Mouse (Mus musculus) MEL (cell line): ENCODE measurements at regions not wholly inside any gene's neighbourhood (a gene's known extent, or its start where the extent isn't known, plus 50 kb on each side); places are given as distances from the start of the nearest gene placed in this dataset.
A peak's percentile ranks its signal among the peaks of the same experiment; 100 is the strongest.

ENCODE experiments used
- DNase-seq: peaks from one replicate; pipeline ENCODE4 v3.0.0; 2011; ENCODE audit warnings: low read depth, low spot score
- H3K27ac ChIP-seq: 2 replicates; pipeline ENCODE4 v1.5.1; 2012; ENCODE audit warnings: low read depth, mild to moderate bottlenecking, control low read depth, low read length, moderate library complexity; ENCODE audit not compliant: control insufficient read depth
- H3K27me3 ChIP-seq, 2 experiments: fragments of 150-350 bp in 1 of 2; sonication (generic) in 1 of 2; 2 replicates each; pipeline ENCODE4 v1.6.1; 2012; ENCODE audit warnings: low read length in 2 of 2, mild to moderate bottlenecking in 2 of 2, improper control_type of control experiment in 1 of 2, moderate library complexity in 1 of 2; ENCODE audit not compliant: insufficient read depth in 2 of 2, control insufficient read depth in 1 of 2
- H3K36me3 ChIP-seq, 2 experiments: 2 replicates each; pipeline ENCODE4 v1.6.1; 2012 to 2014; ENCODE audit warnings: low read length in 2 of 2, improper control_type of control experiment in 1 of 2, inconsistent platforms in 1 of 2, mild to moderate bottlenecking in 1 of 2; ENCODE audit not compliant: insufficient read depth in 2 of 2, control insufficient read depth in 1 of 2
- H3K4me1 ChIP-seq, 2 experiments: fragments of 150-350 bp in 1 of 2; sonication (generic) in 1 of 2; 2 replicates each; pipeline ENCODE4 v1.6.1; 2012; ENCODE audit warnings: low read length in 2 of 2, improper control_type of control experiment in 1 of 2, mild to moderate bottlenecking in 1 of 2; ENCODE audit not compliant: insufficient read depth in 2 of 2, control insufficient read depth in 1 of 2
- H3K4me3 ChIP-seq, 2 experiments: fragments of 150-350 bp in 1 of 2; sonication (generic) in 1 of 2; 2 replicates each; pipeline ENCODE4 v1.5.1; 2012; ENCODE audit warnings: low read depth in 2 of 2, low read length in 2 of 2, mild to moderate bottlenecking in 2 of 2, moderate library complexity in 2 of 2, control low read depth in 1 of 2, improper control_type of control experiment in 1 of 2; ENCODE audit not compliant: control insufficient read depth in 1 of 2, insufficient read depth in 1 of 2
- H3K79me2 ChIP-seq: 2 replicates; pipeline ENCODE4 v1.6.1; 2012; ENCODE audit warnings: mild to moderate bottlenecking, low read length, moderate library complexity; ENCODE audit not compliant: control insufficient read depth, poor library complexity, insufficient read depth
- H3K9ac ChIP-seq: 2 replicates; pipeline ENCODE4 v1.6.1; 2012; ENCODE audit warnings: low read depth, mild to moderate bottlenecking, control low read depth, low read length, moderate library complexity; ENCODE audit not compliant: control insufficient read depth, poor library complexity, severe bottlenecking
- H3K9me3 ChIP-seq: fragments of 150-350 bp; sonication (generic); replicated peaks from 2 replicates; pipeline ENCODE4 v1.6.1; 2012; ENCODE audit warnings: mild to moderate bottlenecking, low read length, improper control_type of control experiment, moderate library complexity; ENCODE audit not compliant: insufficient read depth
- CHD1 ChIP-seq: IDR thresholded peaks from 2 replicates; pipeline ENCODE4 v1.6.1; 2012; ENCODE audit warnings: low read depth, mild to moderate bottlenecking, inconsistent platforms, low read length, improper control_type of control experiment
- E2F4 ChIP-seq: IDR thresholded peaks from 2 replicates; pipeline ENCODE4 v1.6.1; 2011; ENCODE audit warnings: low read depth, low read length, improper control_type of control experiment, borderline replicate concordance
- JUND ChIP-seq: IDR thresholded peaks from 2 replicates; pipeline ENCODE4 v1.6.1; 2011; ENCODE audit warnings: low read depth, mild to moderate bottlenecking, improper control_type of control experiment, low read length
- KAT2A ChIP-seq: conservative IDR thresholded peaks from 2 replicates; pipeline ENCODE4 v1.6.1; 2012; ENCODE audit warnings: low read depth, low read length, improper control_type of control experiment, inconsistent platforms
- MAX ChIP-seq: IDR thresholded peaks from 2 replicates; pipeline ENCODE4 v1.6.1; 2011; ENCODE audit warnings: low read length, improper control_type of control experiment
- MEF2A ChIP-seq: IDR thresholded peaks from 2 replicates; pipeline ENCODE4 v1.6.1; 2014; ENCODE audit warnings: low read depth, mild to moderate bottlenecking, inconsistent platforms, low read length, improper control_type of control experiment; ENCODE audit not compliant: poor library complexity, insufficient replicate concordance, severe bottlenecking; ENCODE audit errors: extremely low read depth
- MYB ChIP-seq: IDR thresholded peaks from 2 replicates; pipeline ENCODE4 v1.6.1; 2011; ENCODE audit warnings: mild to moderate bottlenecking, low read depth, low read length, improper control_type of control experiment
- MYC ChIP-seq: IDR thresholded peaks from 2 replicates; pipeline ENCODE4 v1.6.1; 2011; ENCODE audit warnings: low read depth, mild to moderate bottlenecking, low read length, improper control_type of control experiment, moderate library complexity
- NELFE ChIP-seq: IDR thresholded peaks from 2 replicates; pipeline ENCODE4 v1.6.1; 2011; ENCODE audit warnings: low read depth, low read length, improper control_type of control experiment
- POLR2AphosphoS5 ChIP-seq: IDR thresholded peaks from 2 replicates; pipeline ENCODE4 v1.6.1; 2012; ENCODE audit warnings: low read depth, borderline replicate concordance, mild to moderate bottlenecking, inconsistent platforms, low read length, moderate library complexity, mixed read lengths
- RAD21 ChIP-seq: IDR thresholded peaks from 2 replicates; pipeline ENCODE4 v1.6.1; 2011; ENCODE audit warnings: mild to moderate bottlenecking, low read depth, low read length, improper control_type of control experiment
- SMC3 ChIP-seq: IDR thresholded peaks from 2 replicates; pipeline ENCODE4 v1.6.1; 2011; ENCODE audit warnings: low read depth, low read length, improper control_type of control experiment
- TAL1 ChIP-seq: IDR thresholded peaks from 2 replicates; pipeline ENCODE4 v1.6.1; 2012; ENCODE audit warnings: mild to moderate bottlenecking, inconsistent platforms, low read length, moderate library complexity, mixed read lengths
- TBP ChIP-seq: IDR thresholded peaks from 2 replicates; pipeline ENCODE4 v1.8.0; 2011; ENCODE audit warnings: low read depth, low read length, improper control_type of control experiment
- USF1 ChIP-seq: IDR thresholded peaks from 2 replicates; pipeline ENCODE4 v1.6.1; 2014; ENCODE audit warnings: low read depth, mild to moderate bottlenecking, inconsistent platforms, low read length, improper control_type of control experiment, moderate library complexity
- USF2 ChIP-seq, 2 experiments: IDR thresholded peaks; 2 replicates each; pipeline ENCODE4 v1.6.1; 2011 to 2012; ENCODE audit warnings: improper control_type of control experiment in 2 of 2, low read length in 2 of 2, borderline replicate concordance in 1 of 2, inconsistent platforms in 1 of 2, low read depth in 1 of 2, mild to moderate bottlenecking in 1 of 2; ENCODE audit not compliant: insufficient read depth in 1 of 2
- ZKSCAN1 ChIP-seq: IDR thresholded peaks from 2 replicates; pipeline ENCODE4 v1.6.1; 2012; ENCODE audit warnings: low read depth, mild to moderate bottlenecking, inconsistent platforms, low read length, improper control_type of control experiment, moderate library complexity

GRCm38 (mm10) chr9:91959592-91959991 lies 233.1 kb upstream of the Plscr5 start:
- Histone ChIP-seq H3K36me3 (peaks cover 0 to 5% of the 10 kb centered on the region in 2 experiments; a peak in 2 of 4 replicates), H3K79me2 (no peaks in the 10 kb centered on the region), H3K27ac (no peak overlapping the region), H3K9ac (no peak overlapping the region), H3K9me3 (no peaks in the 10 kb centered on the region; the same call in 1 of the 2 replicates), H3K4me3 (no peak overlapping the region), H3K4me1 (no peaks in the 10 kb centered on the region), H3K27me3 (no peaks in the 10 kb centered on the region)
- no peak for TF ChIP-seq CHD1
- TF ChIP-seq MYB: no peak
- no peak for TF ChIP-seq ZKSCAN1
- no peak for TF ChIP-seq KAT2A
- TF ChIP-seq RAD21: peak; percentile 12; the same call in 1 of the 2 replicates
- DNase-seq: no peak

GRCm38 (mm10) chr9:91959076-91959475 lies 233.7 kb upstream of the Plscr5 start:
- no peak for DNase-seq
- Histone ChIP-seq H3K36me3 (peaks cover 0 to 5% of the 10 kb centered on the region in 2 experiments; a peak in 2 of 4 replicates), H3K4me1 (no peaks in the 10 kb centered on the region), H3K27me3 (no peaks in the 10 kb centered on the region), H3K4me3 (no peak overlapping the region), H3K27ac (no peak overlapping the region), H3K79me2 (no peaks in the 10 kb centered on the region), H3K9me3 (no peaks in the 10 kb centered on the region; the same call in 1 of the 2 replicates), H3K9ac (no peak overlapping the region)
- TF ChIP-seq E2F4 (no peak), SMC3 (no peak), JUND (no peak), MYC (no peak), USF2 (IDR thresholded peaks at IDR 0.05; ENCODE audit: borderline replicate concordance in 1 of 2, insufficient read depth in 1 of 2, low read depth in 1 of 2, low read length in 2 of 2) (no peak), USF1 (no peak), MAX (no peak), TBP (no peak), NELFE (no peak), TAL1 (no peak), RAD21 (no peak), POLR2AphosphoS5 (no peak), MEF2A (no peak)
